Mouse (Mus musculus) MEL (cell line): ENCODE measurements around the gene Ptprk. TPM values are rescaled to one million over a fixed set of nuclear protein-coding genes. Genes with fewer than 3 reads are reported as not detected.

Experiments
- DNase-seq: peaks from one replicate; pipeline ENCODE4 v3.0.0; 2011; ENCODE audit warnings: low read depth, low spot score
- H3K27ac ChIP-seq: 2 replicates; pipeline ENCODE4 v1.5.1; 2012; ENCODE audit warnings: low read depth, mild to moderate bottlenecking, control low read depth, low read length, moderate library complexity; ENCODE audit not compliant: control insufficient read depth
- H3K27me3 ChIP-seq, 2 experiments: fragments of 150-350 bp in 1 of 2; sonication (generic) in 1 of 2; 2 replicates each; pipeline ENCODE4 v1.6.1; 2012; ENCODE audit warnings: low read length in 2 of 2, mild to moderate bottlenecking in 2 of 2, improper control_type of control experiment in 1 of 2, moderate library complexity in 1 of 2; ENCODE audit not compliant: insufficient read depth in 2 of 2, control insufficient read depth in 1 of 2
- H3K36me3 ChIP-seq, 2 experiments: 2 replicates each; pipeline ENCODE4 v1.6.1; 2012 to 2014; ENCODE audit warnings: low read length in 2 of 2, improper control_type of control experiment in 1 of 2, inconsistent platforms in 1 of 2, mild to moderate bottlenecking in 1 of 2; ENCODE audit not compliant: insufficient read depth in 2 of 2, control insufficient read depth in 1 of 2
- H3K4me1 ChIP-seq, 2 experiments: fragments of 150-350 bp in 1 of 2; sonication (generic) in 1 of 2; 2 replicates each; pipeline ENCODE4 v1.6.1; 2012; ENCODE audit warnings: low read length in 2 of 2, improper control_type of control experiment in 1 of 2, mild to moderate bottlenecking in 1 of 2; ENCODE audit not compliant: insufficient read depth in 2 of 2, control insufficient read depth in 1 of 2
- H3K4me3 ChIP-seq, 2 experiments: fragments of 150-350 bp in 1 of 2; sonication (generic) in 1 of 2; 2 replicates each; pipeline ENCODE4 v1.5.1; 2012; ENCODE audit warnings: low read depth in 2 of 2, low read length in 2 of 2, mild to moderate bottlenecking in 2 of 2, moderate library complexity in 2 of 2, control low read depth in 1 of 2, improper control_type of control experiment in 1 of 2; ENCODE audit not compliant: control insufficient read depth in 1 of 2, insufficient read depth in 1 of 2
- H3K79me2 ChIP-seq: 2 replicates; pipeline ENCODE4 v1.6.1; 2012; ENCODE audit warnings: mild to moderate bottlenecking, low read length, moderate library complexity; ENCODE audit not compliant: control insufficient read depth, poor library complexity, insufficient read depth
- H3K9ac ChIP-seq: 2 replicates; pipeline ENCODE4 v1.6.1; 2012; ENCODE audit warnings: low read depth, mild to moderate bottlenecking, control low read depth, low read length, moderate library complexity; ENCODE audit not compliant: control insufficient read depth, poor library complexity, severe bottlenecking
- H3K9me3 ChIP-seq: fragments of 150-350 bp; sonication (generic); replicated peaks from 2 replicates; pipeline ENCODE4 v1.6.1; 2012; ENCODE audit warnings: mild to moderate bottlenecking, low read length, improper control_type of control experiment, moderate library complexity; ENCODE audit not compliant: insufficient read depth
- BHLHE40 ChIP-seq: IDR thresholded peaks from 2 replicates; pipeline ENCODE4 v1.6.1; 2012; ENCODE audit warnings: low read depth, mild to moderate bottlenecking, inconsistent platforms, low read length, improper control_type of control experiment, borderline replicate concordance
- CHD1 ChIP-seq: IDR thresholded peaks from 2 replicates; pipeline ENCODE4 v1.6.1; 2012; ENCODE audit warnings: low read depth, mild to moderate bottlenecking, inconsistent platforms, low read length, improper control_type of control experiment
- CTCF ChIP-seq, 3 experiments: IDR thresholded peaks in 2 of 3; conservative IDR thresholded peaks in 1 of 3; 2 replicates each; pipeline ENCODE4 v1.5.1; 2011 to 2012; ENCODE audit warnings: low read length in 3 of 3, low read depth in 2 of 3, mild to moderate bottlenecking in 2 of 3, improper control_type of control experiment in 1 of 3, inconsistent platforms in 1 of 3, mixed read lengths in 1 of 3, moderate library complexity in 1 of 3; ENCODE audit not compliant: control insufficient read depth in 1 of 3, insufficient read depth in 1 of 3, poor library complexity in 1 of 3, severe bottlenecking in 1 of 3
- E2F4 ChIP-seq: IDR thresholded peaks from 2 replicates; pipeline ENCODE4 v1.6.1; 2011; ENCODE audit warnings: low read depth, low read length, improper control_type of control experiment, borderline replicate concordance
- ELF1 ChIP-seq: IDR thresholded peaks from 2 replicates; pipeline ENCODE4 v1.6.1; 2014; ENCODE audit warnings: low read depth, mild to moderate bottlenecking, inconsistent platforms, low read length, improper control_type of control experiment, moderate library complexity
- EP300 ChIP-seq, 2 experiments: IDR thresholded peaks; 2 replicates each; pipeline ENCODE4 v1.6.1; 2011; ENCODE audit warnings: improper control_type of control experiment in 2 of 2, low read length in 2 of 2, low read depth in 1 of 2, mild to moderate bottlenecking in 1 of 2
- GATA1 ChIP-seq: IDR thresholded peaks from 2 replicates; pipeline ENCODE4 v1.6.1; 2011; ENCODE audit warnings: low read depth, low read length, improper control_type of control experiment
- HCFC1 ChIP-seq: IDR thresholded peaks from 2 replicates; pipeline ENCODE4 v1.6.1; 2012; ENCODE audit warnings: low read depth, mild to moderate bottlenecking, inconsistent platforms, low read length, improper control_type of control experiment, moderate library complexity
- MAFK ChIP-seq: IDR thresholded peaks from 2 replicates; pipeline ENCODE4 v1.6.1; 2011; ENCODE audit warnings: low read depth, mild to moderate bottlenecking, low read length, improper control_type of control experiment, borderline replicate concordance
- MAZ ChIP-seq: IDR thresholded peaks from 2 replicates; pipeline ENCODE4 v1.6.1; 2012; ENCODE audit warnings: low read depth, mild to moderate bottlenecking, inconsistent platforms, low read length, improper control_type of control experiment
- MXI1 ChIP-seq: IDR thresholded peaks from 2 replicates; pipeline ENCODE4 v1.6.1; 2011; ENCODE audit warnings: mild to moderate bottlenecking, low read depth, low read length, improper control_type of control experiment
- MYB ChIP-seq: IDR thresholded peaks from 2 replicates; pipeline ENCODE4 v1.6.1; 2011; ENCODE audit warnings: mild to moderate bottlenecking, low read depth, low read length, improper control_type of control experiment
- MYC ChIP-seq: IDR thresholded peaks from 2 replicates; pipeline ENCODE4 v1.6.1; 2011; ENCODE audit warnings: low read depth, mild to moderate bottlenecking, low read length, improper control_type of control experiment, moderate library complexity
- NELFE ChIP-seq: IDR thresholded peaks from 2 replicates; pipeline ENCODE4 v1.6.1; 2011; ENCODE audit warnings: low read depth, low read length, improper control_type of control experiment
- POLR2AphosphoS2 ChIP-seq: IDR thresholded peaks from 2 replicates; pipeline ENCODE4 v1.6.1; 2011; ENCODE audit warnings: low read length, improper control_type of control experiment
- RAD21 ChIP-seq: IDR thresholded peaks from 2 replicates; pipeline ENCODE4 v1.6.1; 2011; ENCODE audit warnings: mild to moderate bottlenecking, low read depth, low read length, improper control_type of control experiment
- RCOR1 ChIP-seq: IDR thresholded peaks from 2 replicates; pipeline ENCODE4 v1.6.1; 2012; ENCODE audit warnings: low read depth, mild to moderate bottlenecking, inconsistent platforms, low read length, improper control_type of control experiment
- TBP ChIP-seq: IDR thresholded peaks from 2 replicates; pipeline ENCODE4 v1.8.0; 2011; ENCODE audit warnings: low read depth, low read length, improper control_type of control experiment
- TCF12 ChIP-seq: IDR thresholded peaks from 2 replicates; pipeline ENCODE4 v1.6.1; 2014; ENCODE audit warnings: low read depth, mild to moderate bottlenecking, inconsistent platforms, low read length, improper control_type of control experiment, moderate library complexity
- UBTF ChIP-seq: IDR thresholded peaks from 2 replicates; pipeline ENCODE4 v1.6.1; 2012; ENCODE audit warnings: low read depth, mild to moderate bottlenecking, inconsistent platforms, low read length, improper control_type of control experiment, moderate library complexity, borderline replicate concordance; ENCODE audit not compliant: insufficient read depth
- USF1 ChIP-seq: IDR thresholded peaks from 2 replicates; pipeline ENCODE4 v1.6.1; 2014; ENCODE audit warnings: low read depth, mild to moderate bottlenecking, inconsistent platforms, low read length, improper control_type of control experiment, moderate library complexity
- ZC3H11A ChIP-seq: IDR thresholded peaks from 2 replicates; pipeline ENCODE4 v1.6.1; 2012; ENCODE audit warnings: low read depth, mild to moderate bottlenecking, inconsistent platforms, low read length, improper control_type of control experiment
- ZKSCAN1 ChIP-seq: IDR thresholded peaks from 2 replicates; pipeline ENCODE4 v1.6.1; 2012; ENCODE audit warnings: low read depth, mild to moderate bottlenecking, inconsistent platforms, low read length, improper control_type of control experiment, moderate library complexity
- ZNF384 ChIP-seq: IDR thresholded peaks from 2 replicates; pipeline ENCODE4 v1.6.1; 2012; ENCODE audit warnings: low read depth, mild to moderate bottlenecking, inconsistent platforms, low read length, improper control_type of control experiment
- polyA plus RNA-seq, 2 experiments: library from polyadenylated mRNA; stranded (reverse) in 1 of 2; unstranded in 1 of 2; fragments of >175 nt in 1 of 2; fragments of >200 nt in 1 of 2; gene quantifications; 2 replicates each; pipeline versions ENCODE4 v1.2.1 to v1.2.4; 2012; ENCODE audit warnings: low replicate concordance in 2 of 2, low read depth in 1 of 2; ENCODE audit not compliant: insufficient read length in 2 of 2, insufficient read depth in 1 of 2, missing spikeins in 1 of 2
- total RNA-seq: library from RNA; depleted of rRNA; stranded (reverse); fragments of 300-350 nt; gene quantifications from 2 replicates; pipeline ENCODE4 v1.2.3, GENCODE M21; 2012; rRNA removed

Ptprk gene
- under 0.01 and 0.03 TPM in 2 replicates for total RNA-seq
- not detected for polyA plus RNA-seq

DNA sequence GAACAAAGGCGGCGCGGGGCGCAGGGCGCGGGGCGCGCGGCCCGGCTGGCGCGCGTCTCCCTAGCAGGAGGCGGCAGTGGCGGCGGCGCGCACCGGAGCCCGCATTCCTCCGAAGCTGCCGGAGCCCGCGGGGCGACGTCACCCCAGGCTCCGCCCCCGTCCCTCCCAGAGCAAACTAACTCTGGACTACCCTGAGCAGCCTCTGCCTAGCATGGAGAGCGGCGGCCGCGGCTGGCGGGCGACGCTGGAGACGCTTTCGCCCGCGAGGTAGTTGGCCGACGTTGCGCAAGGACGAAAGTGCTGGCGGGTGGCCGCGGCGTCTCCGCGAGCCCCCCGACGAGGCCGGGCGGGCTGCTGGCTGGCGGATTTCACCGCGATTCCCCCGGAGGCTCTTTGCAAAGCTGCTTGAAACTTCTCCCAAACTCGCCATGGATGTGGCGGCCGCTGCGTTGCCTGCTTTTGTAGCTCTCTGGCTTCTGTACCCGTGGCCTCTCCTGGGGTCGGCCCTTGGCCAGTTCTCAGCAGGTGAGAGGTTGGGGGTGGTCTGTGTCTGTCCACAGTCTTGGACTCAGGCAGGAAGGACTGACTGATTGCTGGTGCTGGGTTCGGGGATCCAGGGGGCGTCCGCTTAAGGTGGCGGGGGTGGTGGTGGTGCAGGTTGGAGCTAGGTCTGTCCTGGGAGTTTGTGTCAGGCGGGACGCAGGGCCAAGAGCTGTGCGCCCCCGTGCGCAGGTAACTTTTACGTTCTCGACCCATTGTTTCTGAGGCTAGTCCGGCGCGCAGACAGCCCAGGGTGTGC, at the start of gene Ptprk:
Gene Ptprk, plus strand, starts transcription at position 168 of the 799 bp plus-strand sequence.
- H3K79me2 ChIP-seq = no peaks in the 10 kb centered on the region
- H3K9ac ChIP-seq = no peak within 1 kb of the TSS
- H3K4me1 ChIP-seq = no peaks in the 10 kb centered on the region
- TF ChIP-seq BHLHE40 (no peak), POLR2AphosphoS2 (no peak), GATA1 (no peak), MYC (no peak), ZKSCAN1 (no peak), RCOR1 (no peak), RAD21 (no peak), ZNF384 (no peak), ZC3H11A (no peak), E2F4 (no peak), USF1 (no peak), ELF1 (no peak), MAFK (no peak), UBTF (no peak), TBP (no peak), EP300 (IDR thresholded peaks at IDR 0.05; ENCODE audit: low read depth in 1 of 2, low read length in 2 of 2) (no peak), NELFE (no peak), MAZ (no peak)
- H3K36me3 ChIP-seq = no peaks in the 10 kb centered on the region
- DNase-seq = no peak
- H3K27ac ChIP-seq = no peak within 1 kb of the TSS
- no peaks in the 10 kb centered on the region for H3K27me3 ChIP-seq
- no peak within 1 kb of the TSS for H3K4me3 ChIP-seq
- no peaks in the 10 kb centered on the region for H3K9me3 ChIP-seq

DNA sequence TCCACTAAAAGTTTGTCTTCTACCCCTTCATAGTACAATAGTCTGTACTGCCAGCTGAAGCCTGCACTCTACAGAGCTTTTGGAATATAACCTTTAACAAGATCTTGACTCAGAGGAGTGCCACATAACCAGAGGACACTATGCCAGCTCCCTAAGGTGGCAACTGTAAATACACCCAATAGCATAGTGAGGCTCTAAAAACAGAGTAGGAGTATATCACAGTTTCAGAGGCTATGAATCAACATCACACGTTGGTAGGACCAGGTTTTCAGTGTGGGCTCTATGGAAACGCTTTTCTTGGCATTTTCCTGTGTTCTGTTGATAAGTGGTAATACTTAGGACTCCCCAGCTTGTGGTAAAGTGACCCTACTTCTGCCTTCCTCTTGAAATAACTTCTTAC, 46.8 kb upstream of the Ptprk start:
- Histone ChIP-seq H3K27me3 (no peaks in the 10 kb centered on the region), H3K4me1 (no peaks in the 10 kb centered on the region), H3K9me3 (no peaks in the 10 kb centered on the region), H3K36me3 (no peaks in the 10 kb centered on the region), H3K27ac (no peak overlapping the region), H3K4me3 (no peak overlapping the region), H3K79me2 (no peaks in the 10 kb centered on the region), H3K9ac (no peak overlapping the region)
- DNase-seq = no peak
- TF ChIP-seq TBP (no peak), BHLHE40 (no peak), NELFE (no peak), HCFC1 (no peak), MYB (no peak), ZKSCAN1 (no peak), MXI1 (no peak), TCF12 (no peak), CHD1 (no peak), RAD21 (no peak), CTCF (IDR thresholded peaks at IDR 0.05 in 2 of 3, conservative IDR thresholded peaks at IDR 0.05 in 1 of 3; ENCODE audit: control insufficient read depth in 1 of 3, insufficient read depth in 1 of 3, low read depth in 2 of 3, low read length in 3 of 3, poor library complexity in 1 of 3, severe bottlenecking in 1 of 3) (no peak)
